Mouse (Mus musculus): ENCODE measurements around the gene Xrcc4. TPM values are rescaled to one million over a fixed set of nuclear protein-coding genes. Genes with fewer than 3 reads are reported as not detected.
"Not testable (repeated sequence)": the region's sequence is repeated elsewhere in the genome, so short reads cannot be mapped to it uniquely, and the experiment has no call there.

The Xrcc4 gene
- 12.5 and 17.0 TPM in 2 replicates for polyA plus RNA-seq (2014; fragmentation: Nextera tagmentation; extraction: Ambion mirVana)

- Histone ChIP-seq H3K9ac (ENCODE audit: low read length) (peak within 1 kb of the TSS; percentile 91), H3K27me3 (replicated peaks; ENCODE audit: control insufficient read depth, insufficient read depth, low read length) (no peaks in the 10 kb centered on the region), H3K36me3 (ENCODE audit: control insufficient read depth, insufficient read depth, low read length) (no peaks in the 10 kb centered on the region), H3K4me1 (ENCODE audit: control insufficient read depth, insufficient read depth, low read length) (peaks cover 5% of the 10 kb centered on the region), H3K27ac (ENCODE audit: low read depth, low read length) (peak within 1 kb of the TSS; percentile 85), H3K4me2 (ENCODE audit: low read length) (peak within 1 kb of the TSS; percentile 93), H3K9me3 (replicated peaks; ENCODE audit: control insufficient read depth, low read length) (no peaks in the 10 kb centered on the region), H3K4me3 (ENCODE audit: low read depth, low read length) (peak within 1 kb of the TSS; percentile 86)
- DNase-seq (ENCODE audit: low spot score) (peak; percentile 99), ATAC-seq (peak; percentile 100)
- 3% methylated on average over 41 of the region's 41 CpGs for WGBS
Observed at GRCm38 (mm10) chr13:90088962-90089824, at the start of gene Xrcc4, which contains the start of gene Tmem167. Gene Xrcc4 (minus strand): TSS chr13:90089608. Gene Tmem167 (plus strand): TSS chr13:90089123.

GRCm38 (mm10) chr13:90136156-90136910 is 46.9 kb upstream of the Xrcc4 start:
- Histone ChIP-seq H3K36me3 (ENCODE audit: control insufficient read depth, insufficient read depth, low read length) (no peaks in the 10 kb centered on the region), H3K27me3 (replicated peaks; ENCODE audit: control insufficient read depth, insufficient read depth, low read length) (no peaks in the 10 kb centered on the region), H3K4me3 (ENCODE audit: low read depth, low read length) (no peak overlapping the region), H3K4me2 (ENCODE audit: low read length) (no peak overlapping the region), H3K9me3 (replicated peaks; ENCODE audit: control insufficient read depth, low read length) (no peaks in the 10 kb centered on the region), H3K9ac (ENCODE audit: low read length) (no peak overlapping the region), H3K27ac (ENCODE audit: low read depth, low read length) (no peak overlapping the region), H3K4me1 (ENCODE audit: control insufficient read depth, insufficient read depth, low read length) (peaks cover 8% of the 10 kb centered on the region)
- ATAC-seq, result peak; percentile 79
- peak; percentile 80 for DNase-seq (ENCODE audit: low spot score)
- WGBS, result 62% methylated on average over 3 of the region's 3 CpGs

- ATAC-seq (no peak), DNase-seq (ENCODE audit: low spot score) (no peak)
- Histone ChIP-seq H3K4me1 (ENCODE audit: control insufficient read depth, insufficient read depth, low read length) (no peaks in the 10 kb centered on the region), H3K9me3 (replicated peaks; ENCODE audit: control insufficient read depth, low read length) (no peaks in the 10 kb centered on the region), H3K9ac (ENCODE audit: low read length) (no peak overlapping the region), H3K36me3 (ENCODE audit: control insufficient read depth, insufficient read depth, low read length) (no peaks in the 10 kb centered on the region), H3K4me2 (ENCODE audit: low read length) (no peak overlapping the region), H3K4me3 (ENCODE audit: low read depth, low read length) (no peak overlapping the region), H3K27me3 (replicated peaks; ENCODE audit: control insufficient read depth, insufficient read depth, low read length) (no peaks in the 10 kb centered on the region), H3K27ac (ENCODE audit: low read depth, low read length) (no peak overlapping the region)
- WGBS, result 92% methylated on average over 1 of the region's 1 CpGs
Observed at GRCm38 (mm10) chr13:90111681-90112080, 22.3 kb upstream of the Xrcc4 start.

GRCm38 (mm10) chr13:90108746-90109145 is 19.3 kb upstream of the Xrcc4 start:
- not testable (repeated sequence) for H3K9me3 ChIP-seq (replicated peaks; ENCODE audit: control insufficient read depth, low read length); H3K4me2 ChIP-seq (ENCODE audit: low read length); H3K4me3 ChIP-seq (ENCODE audit: low read depth, low read length); H3K27me3 ChIP-seq (replicated peaks; ENCODE audit: control insufficient read depth, insufficient read depth, low read length); H3K27ac ChIP-seq (ENCODE audit: low read depth, low read length); H3K4me1 ChIP-seq (ENCODE audit: control insufficient read depth, insufficient read depth, low read length); DNase-seq (ENCODE audit: low spot score); H3K9ac ChIP-seq (ENCODE audit: low read length); ATAC-seq
- H3K36me3 ChIP-seq (ENCODE audit: control insufficient read depth, insufficient read depth, low read length), result peaks cover 24% of the 10 kb centered on the region
- WGBS, result 94% methylated on average over 5 of the region's 5 CpGs

GRCm38 (mm10) chr13:90106139-90106538 is 16.7 kb upstream of the Xrcc4 start:
- H3K4me3 ChIP-seq (ENCODE audit: low read depth, low read length), result no peak overlapping the region
- H3K27me3 ChIP-seq (replicated peaks; ENCODE audit: control insufficient read depth, insufficient read depth, low read length), result no peaks in the 10 kb centered on the region
- no peak overlapping the region for H3K9ac ChIP-seq (ENCODE audit: low read length)
- no peaks in the 10 kb centered on the region for H3K4me1 ChIP-seq (ENCODE audit: control insufficient read depth, insufficient read depth, low read length)
- ATAC-seq (no peak), DNase-seq (ENCODE audit: low spot score) (no peak)
- WGBS, result 94% methylated on average over 7 of the region's 7 CpGs
- H3K36me3 ChIP-seq (ENCODE audit: control insufficient read depth, insufficient read depth, low read length), result peaks cover 45% of the 10 kb centered on the region
- H3K27ac ChIP-seq (ENCODE audit: low read depth, low read length), result no peak overlapping the region
- H3K4me2 ChIP-seq (ENCODE audit: low read length), result no peak overlapping the region
- H3K9me3 ChIP-seq (replicated peaks; ENCODE audit: control insufficient read depth, low read length), result no peaks in the 10 kb centered on the region

- H3K27ac ChIP-seq (ENCODE audit: low read depth, low read length), result no peak overlapping the region
- H3K9ac ChIP-seq (ENCODE audit: low read length), result no peak overlapping the region
- no peak overlapping the region for H3K4me2 ChIP-seq (ENCODE audit: low read length)
- no peaks in the 10 kb centered on the region for H3K4me1 ChIP-seq (ENCODE audit: control insufficient read depth, insufficient read depth, low read length)
- no peak overlapping the region for H3K4me3 ChIP-seq (ENCODE audit: low read depth, low read length)
- no peaks in the 10 kb centered on the region for H3K27me3 ChIP-seq (replicated peaks; ENCODE audit: control insufficient read depth, insufficient read depth, low read length)
- DNase-seq (ENCODE audit: low spot score) (no peak), ATAC-seq (no peak)
- no peaks in the 10 kb centered on the region for H3K9me3 ChIP-seq (replicated peaks; ENCODE audit: control insufficient read depth, low read length)
- peaks cover 49% of the 10 kb centered on the region for H3K36me3 ChIP-seq (ENCODE audit: control insufficient read depth, insufficient read depth, low read length)
Observed at GRCm38 (mm10) chr13:90101514-90101913, 12.1 kb upstream of the Xrcc4 start.

- no peak for DNase-seq (ENCODE audit: low spot score)
- Histone ChIP-seq H3K4me2 (ENCODE audit: low read length) (peak overlapping the region; percentile 69), H3K27me3 (replicated peaks; ENCODE audit: control insufficient read depth, insufficient read depth, low read length) (no peaks in the 10 kb centered on the region)
Observed at GRCm38 (mm10) chr13:90089825-90090183, 396 bp upstream of the Xrcc4 start.

GRCm38 (mm10) chr13:90061877-90062276 is 27.5 kb downstream of the Xrcc4 start:
- ATAC-seq (no peak), DNase-seq (ENCODE audit: low spot score) (no peak)
- Histone ChIP-seq H3K4me1 (ENCODE audit: control insufficient read depth, insufficient read depth, low read length) (no peaks in the 10 kb centered on the region), H3K9ac (ENCODE audit: low read length) (no peak overlapping the region), H3K9me3 (replicated peaks; ENCODE audit: control insufficient read depth, low read length) (no peaks in the 10 kb centered on the region), H3K4me2 (ENCODE audit: low read length) (no peak overlapping the region), H3K27ac (ENCODE audit: low read depth, low read length) (no peak overlapping the region), H3K27me3 (replicated peaks; ENCODE audit: control insufficient read depth, insufficient read depth, low read length) (no peaks in the 10 kb centered on the region), H3K4me3 (ENCODE audit: low read depth, low read length) (no peak overlapping the region), H3K36me3 (ENCODE audit: control insufficient read depth, insufficient read depth, low read length) (no peaks in the 10 kb centered on the region)
- 94% methylated on average over 1 of the region's 1 CpGs for WGBS

More at GRCm38 (mm10) chr13:90089825-90090183, 396 bp upstream of the Xrcc4 start:
- peak overlapping the region; percentile 91 for H3K9ac ChIP-seq (ENCODE audit: low read length)
- H3K27ac ChIP-seq (ENCODE audit: low read depth, low read length), result peak overlapping the region; percentile 85
- peaks cover 5% of the 10 kb centered on the region for H3K4me1 ChIP-seq (ENCODE audit: control insufficient read depth, insufficient read depth, low read length)
- H3K4me3 ChIP-seq (ENCODE audit: low read depth, low read length), result peak overlapping the region; percentile 86
- H3K36me3 ChIP-seq (ENCODE audit: control insufficient read depth, insufficient read depth, low read length), result no peaks in the 10 kb centered on the region
- no peaks in the 10 kb centered on the region for H3K9me3 ChIP-seq (replicated peaks; ENCODE audit: control insufficient read depth, low read length)
- under 1% methylated on average over 22 of the region's 27 CpGs for WGBS
- peak; percentile 80; the same call in 1 of the 2 replicates for ATAC-seq

Measured in forebrain, embryonic 14.5 days (tissue).